Mouse (Mus musculus): Measurements from ENCODE around the gene Gm20517.

Gene Gm20517

DNA sequence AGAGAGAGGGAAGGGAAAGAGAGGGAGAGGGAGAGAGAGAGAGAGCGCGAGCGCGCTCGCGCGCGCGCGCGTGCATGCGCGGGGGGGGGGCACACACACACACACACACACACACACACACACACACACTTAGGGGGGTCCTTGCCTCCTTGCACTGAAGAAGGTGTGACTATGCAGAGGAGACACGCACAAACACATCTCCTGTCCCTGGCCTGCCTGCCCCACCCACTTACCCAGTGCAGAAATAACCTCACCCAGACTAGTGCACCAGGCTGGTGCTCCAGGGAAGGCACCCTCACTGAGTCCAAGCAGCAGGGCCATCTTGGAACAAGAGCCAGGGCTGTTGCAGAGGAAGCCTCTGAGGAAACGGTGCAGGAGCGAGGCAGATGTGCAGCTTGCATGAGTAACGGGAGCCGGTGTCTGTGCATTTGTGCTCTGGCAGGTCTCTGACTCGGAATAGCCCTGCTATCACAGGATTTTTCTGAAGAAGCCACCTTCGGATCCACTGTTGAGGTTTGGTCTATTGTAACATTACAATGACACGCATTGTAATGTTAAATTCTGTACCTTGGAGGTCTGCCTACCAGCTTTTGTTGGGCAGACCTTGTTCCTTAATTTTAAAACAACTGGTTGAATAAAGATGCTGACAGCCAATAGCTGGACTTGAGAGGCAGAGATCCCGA lies 101.6 kb downstream of the Gm20517 start:
- DNase-seq, result no peak

DNA sequence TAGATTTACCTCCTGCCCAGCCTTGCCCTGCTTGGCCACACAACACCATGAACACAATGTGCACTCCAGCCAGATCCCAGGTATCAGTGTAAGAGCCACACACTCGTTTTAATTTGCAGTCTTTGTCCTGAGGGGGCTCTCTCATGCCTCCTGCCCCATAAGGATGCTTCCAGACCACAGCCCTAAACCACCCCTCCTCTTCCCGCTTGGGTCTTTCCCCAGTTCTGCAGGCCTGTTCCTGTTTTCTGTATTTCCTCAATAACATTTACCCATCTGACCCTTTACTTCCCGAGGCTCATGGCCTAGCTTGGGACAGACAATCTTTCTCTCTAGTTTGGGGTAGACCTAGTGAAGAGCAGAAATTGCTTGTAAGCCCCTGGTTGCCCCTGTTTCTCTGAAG lies 103.6 kb downstream of the Gm20517 start:
- DNase-seq, result no peak

DNA sequence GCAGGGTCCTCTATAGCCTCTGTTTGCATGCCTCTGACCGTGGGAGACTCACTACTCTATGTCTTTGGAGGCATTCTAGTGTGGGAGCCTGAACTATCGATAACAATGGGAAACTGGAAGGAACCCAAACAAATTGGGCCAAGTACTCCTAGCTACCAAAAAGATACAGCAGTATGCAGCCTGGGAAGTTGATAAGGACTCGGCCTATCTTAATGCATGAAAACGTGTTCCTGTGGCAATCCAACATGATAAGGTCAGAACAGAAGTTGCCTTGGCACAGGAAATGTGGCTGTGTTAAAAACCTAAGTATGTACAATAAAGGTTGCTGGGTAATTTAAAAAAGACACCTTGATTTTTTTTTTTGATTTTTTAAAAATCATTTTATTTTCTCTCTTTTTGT lies 109.8 kb downstream of the Gm20517 start:
- DNase-seq, result no peak

DNA sequence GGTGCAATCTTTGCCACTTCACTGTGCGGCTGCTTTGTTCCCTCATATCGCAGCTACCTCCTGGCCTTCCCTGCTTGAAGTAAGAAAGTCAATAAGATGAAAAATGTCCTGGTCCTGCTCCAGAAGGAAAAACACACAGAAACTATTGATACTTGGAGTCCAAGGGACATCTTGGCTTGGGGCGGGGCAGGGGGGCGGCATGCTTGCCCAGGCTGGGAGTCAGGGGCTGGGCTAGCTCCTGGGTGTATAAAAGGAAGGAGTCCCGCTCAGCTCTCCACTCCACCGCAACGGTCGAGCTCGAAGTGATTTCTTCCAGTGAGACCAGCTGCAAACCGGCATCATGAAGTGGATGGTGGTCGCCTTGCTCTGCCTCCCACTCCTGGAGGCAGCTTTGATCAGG lies 115.2 kb downstream of the Gm20517 start, which contains the start of gene Pgc:
Gene Pgc, plus strand, starts transcription at position 277 of the 400 bp plus-strand sequence.
- no peak for DNase-seq

DNA sequence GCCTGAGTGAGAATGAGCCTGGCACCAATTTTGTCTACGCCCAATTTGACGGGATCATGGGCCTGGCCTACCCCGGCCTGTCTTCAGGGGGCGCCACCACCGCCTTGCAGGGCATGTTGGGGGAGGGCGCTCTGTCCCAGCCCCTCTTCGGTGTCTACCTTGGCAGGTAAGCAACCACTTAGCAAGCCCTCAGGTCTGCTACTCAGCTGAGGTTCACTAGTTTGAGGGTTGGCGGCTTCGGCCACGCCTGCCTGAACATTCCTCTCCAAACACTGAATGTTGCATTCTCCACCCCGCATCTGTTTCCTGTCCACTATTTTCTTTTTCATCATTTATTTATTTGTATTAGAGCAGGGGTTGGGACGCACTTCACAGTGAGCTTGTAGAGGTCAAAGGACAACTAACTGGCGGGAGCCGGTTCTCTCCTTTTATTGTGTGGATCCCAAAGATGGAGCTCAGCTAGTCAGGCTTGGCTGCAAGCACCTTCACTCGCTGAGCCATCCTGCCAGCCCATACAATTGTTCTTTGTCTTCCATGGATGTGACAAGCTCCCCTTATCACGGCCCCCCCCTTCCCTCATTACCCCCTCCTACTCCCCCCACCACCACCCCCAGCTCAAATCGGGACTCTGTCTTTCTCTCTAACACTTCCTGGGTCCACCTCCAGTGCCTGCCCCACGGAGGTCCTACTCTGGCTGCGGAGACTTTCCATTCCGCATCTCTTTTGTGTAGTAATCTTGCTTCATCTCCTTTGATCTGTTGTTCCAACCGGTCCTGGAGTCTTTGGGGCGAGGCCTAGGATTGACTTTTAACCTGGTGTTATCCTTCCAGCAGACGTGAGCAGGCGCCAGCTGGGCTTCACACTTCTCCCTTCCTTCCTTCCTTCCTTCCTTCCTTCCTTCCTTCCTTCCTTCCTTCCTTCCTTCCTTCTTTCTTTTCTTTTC lies 119.5 kb downstream of the Gm20517 start:
- DNase-seq, result no peak

Data from B cell, adult 2 months (primary cell).